Mouse (Mus musculus) lung, postnatal 25 days (tissue): ENCODE data around the gene Polr2i.
A peak's percentile ranks its signal among the peaks of the same experiment; 100 is the strongest.
"Not testable (repeated sequence)": the region's sequence is repeated elsewhere in the genome, so short reads cannot be mapped to it uniquely, and the experiment has no call there.

Experiments
- DNase-seq: peaks from one replicate; pipeline ENCODE4 v3.0.0; 2022; ENCODE audit warnings: low spot score

Polr2i gene

DNA sequence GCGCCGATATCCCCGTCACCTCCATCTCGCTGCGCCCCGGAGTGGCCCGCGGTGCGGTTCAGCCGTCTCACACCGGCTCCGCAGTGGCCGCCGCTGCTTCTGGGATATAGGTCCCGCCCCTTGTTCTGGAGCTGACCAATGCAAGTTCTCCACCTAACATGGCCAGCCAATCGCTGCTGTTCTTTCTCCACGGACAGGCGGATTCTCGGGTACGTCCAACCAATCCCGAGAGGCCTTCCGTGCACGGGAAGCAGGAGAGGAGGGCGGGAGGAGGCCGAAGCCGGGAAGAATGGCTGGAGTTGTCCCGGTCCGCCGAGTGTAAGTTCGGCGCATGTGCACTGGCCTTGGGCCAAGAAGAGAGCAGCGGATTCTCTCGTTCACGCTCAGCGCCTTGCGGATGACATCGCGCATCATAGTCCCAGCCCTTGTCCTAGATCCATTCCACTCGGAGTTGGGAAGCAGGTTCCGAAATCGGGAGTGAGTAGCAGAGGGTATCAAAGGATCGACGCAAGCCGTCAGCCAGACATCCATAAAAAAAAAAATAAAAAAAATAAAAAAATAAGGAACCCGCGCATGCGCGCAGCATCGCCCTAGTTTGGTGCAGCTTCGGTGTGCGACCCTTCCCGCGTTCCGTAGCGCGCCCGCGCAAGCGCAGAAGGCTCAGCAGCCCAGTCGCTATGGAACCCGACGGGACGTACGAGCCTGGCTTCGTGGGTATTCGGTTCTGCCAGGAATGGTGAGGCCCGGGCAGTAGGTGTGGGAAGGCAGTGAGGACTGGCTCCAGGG, at the start of gene Polr2i, which contains the start of gene Tbcb:
Gene Polr2i, plus strand, starts transcription at position 280 of the 786 bp plus-strand sequence.
Gene Tbcb, minus strand, starts transcription at position 604 of the 786 bp plus-strand sequence.
- DNase-seq: peak; percentile 99

- DNase-seq: not testable (repeated sequence)
These were observed 48.6 kb upstream of the Polr2i start for GRCm38 (mm10) chr7:30183189-30183588.

DNA sequence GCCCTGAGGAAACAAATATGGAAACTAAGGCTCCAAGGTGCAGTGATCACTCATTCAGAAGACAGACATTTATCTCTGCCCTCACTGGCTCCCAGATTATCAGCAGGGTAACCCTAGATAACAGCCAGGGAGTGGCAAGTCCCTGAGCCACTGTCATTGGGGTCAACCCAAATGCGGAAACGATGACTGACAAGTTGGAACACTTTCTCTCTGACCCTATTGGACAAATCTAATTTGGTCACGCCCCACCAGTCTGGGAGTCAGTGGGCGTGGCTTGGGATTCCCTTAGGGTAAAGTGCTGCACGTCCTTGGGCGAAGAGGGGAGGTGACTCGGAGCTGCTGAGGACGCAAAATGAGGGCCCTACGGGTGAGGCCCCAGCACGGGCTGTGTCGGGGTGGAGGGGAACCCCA, 47.9 kb upstream of the Polr2i start, which contains the start of gene Cox7a1:
Gene Cox7a1, plus strand, starts transcription at position 266 of the 411 bp plus-strand sequence.
- peak; percentile 96 for DNase-seq

DNA sequence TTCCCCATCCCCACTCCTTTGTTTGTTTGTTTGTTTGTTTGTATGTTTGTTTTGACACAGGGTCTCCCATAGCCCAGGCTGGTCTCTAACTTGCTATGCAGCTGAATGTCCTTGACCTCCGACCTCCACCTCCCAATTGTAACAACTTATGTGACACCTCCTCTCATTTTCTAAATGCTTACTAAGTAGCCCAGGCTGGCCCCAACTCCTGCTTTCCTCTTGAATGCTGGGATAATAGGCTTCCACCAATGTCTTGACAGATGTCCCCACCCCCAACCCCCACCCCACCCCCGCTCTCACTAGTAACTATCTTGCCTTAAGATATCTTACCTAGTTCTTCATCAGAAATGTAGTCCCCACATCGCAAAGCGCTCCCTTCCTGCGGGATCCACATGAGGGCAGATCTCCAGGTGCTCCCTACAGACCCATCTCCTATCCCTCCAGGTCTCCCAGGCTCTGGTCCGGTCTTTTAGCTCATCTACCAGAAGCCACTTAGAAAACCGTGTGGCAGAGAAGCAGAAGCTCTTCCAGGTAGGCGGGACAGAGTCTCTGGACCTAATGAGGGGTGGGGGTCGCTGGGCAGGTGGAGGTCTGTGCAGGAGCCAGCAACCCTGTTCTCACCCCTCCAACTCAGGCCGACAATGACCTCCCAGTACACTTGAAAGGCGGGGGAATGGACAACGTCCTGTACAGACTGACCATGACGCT, 47.0 kb upstream of the Polr2i start:
- no peak for DNase-seq

DNA sequence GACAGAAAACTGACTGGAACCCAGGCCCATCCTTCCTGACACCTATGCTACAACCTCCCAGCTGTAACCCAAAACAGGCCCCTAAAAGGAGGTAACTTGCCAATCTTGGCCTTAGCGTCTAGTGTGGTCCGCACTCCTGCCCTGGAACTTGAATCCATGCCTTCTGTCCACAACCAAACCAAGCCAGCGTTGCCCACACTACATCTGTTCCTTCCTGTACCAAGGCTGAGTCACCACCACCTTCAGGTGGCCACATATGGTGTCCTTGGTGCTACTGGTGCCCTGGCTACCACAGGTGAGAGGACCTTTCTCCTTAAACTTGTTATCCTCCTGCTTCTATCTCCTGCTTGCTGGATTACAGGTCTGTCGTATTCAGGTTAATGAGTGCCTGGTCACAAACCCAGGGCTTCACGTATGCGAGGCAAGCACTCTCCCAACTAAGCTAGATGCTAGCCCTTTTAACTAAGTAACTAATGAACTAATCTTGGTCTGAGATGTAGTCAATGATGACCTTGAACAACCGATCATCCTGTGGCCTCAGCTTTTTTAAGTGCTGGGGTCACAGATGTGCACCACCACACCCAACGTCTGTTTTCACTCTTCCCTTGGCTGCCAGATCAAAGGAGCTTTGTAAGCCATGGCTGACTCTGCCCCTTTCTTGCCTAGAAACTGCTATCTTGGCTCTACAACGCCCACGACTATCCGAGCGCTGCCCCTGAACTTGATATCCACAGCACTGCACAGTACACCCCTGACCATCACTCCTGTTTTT, 43.2 kb upstream of the Polr2i start:
- DNase-seq: no peak

GRCm38 (mm10) chr7:30189116-30189491, 42.6 kb upstream of the Polr2i start:
- DNase-seq: no peak

DNA sequence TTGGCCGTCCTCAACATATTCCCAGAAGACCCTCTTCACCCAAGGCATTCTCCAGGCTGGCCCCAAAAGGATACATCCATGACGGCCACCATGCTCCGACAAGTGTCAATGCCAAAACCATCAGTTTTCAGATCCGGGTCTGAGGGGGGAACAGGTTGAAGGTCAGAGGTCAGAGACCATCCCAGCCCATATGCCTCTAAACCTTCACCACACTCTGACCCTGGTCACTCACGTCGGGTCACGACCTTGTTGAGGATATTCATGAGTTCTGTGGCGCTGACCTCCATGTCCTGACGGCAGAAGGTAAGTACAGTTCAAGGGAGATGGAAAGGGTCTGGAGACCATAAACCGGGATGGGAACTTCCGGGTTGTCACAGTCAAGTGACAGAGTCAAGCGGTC, 39.7 kb upstream of the Polr2i start:
- DNase-seq: no peak

DNA sequence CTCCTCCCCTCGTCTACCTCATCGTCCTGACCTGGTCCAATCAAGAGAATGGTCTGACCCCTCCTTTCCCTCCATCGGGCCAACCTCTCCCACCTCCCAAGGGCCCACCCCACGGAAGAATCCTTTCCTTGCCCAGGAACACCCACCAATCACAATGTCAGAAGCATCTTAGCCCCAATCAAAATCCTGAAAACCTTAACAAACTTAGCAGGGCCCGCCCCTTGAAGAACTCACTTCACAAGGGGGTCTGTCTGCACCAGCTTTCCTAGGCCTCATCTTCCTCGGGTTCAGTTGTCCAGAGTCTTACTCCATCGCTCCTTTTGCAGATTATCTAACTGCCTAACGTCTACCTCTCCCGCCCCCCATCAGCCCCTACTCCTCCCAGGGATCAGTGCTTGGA, 38.7 kb upstream of the Polr2i start:
- no peak for DNase-seq

DNA sequence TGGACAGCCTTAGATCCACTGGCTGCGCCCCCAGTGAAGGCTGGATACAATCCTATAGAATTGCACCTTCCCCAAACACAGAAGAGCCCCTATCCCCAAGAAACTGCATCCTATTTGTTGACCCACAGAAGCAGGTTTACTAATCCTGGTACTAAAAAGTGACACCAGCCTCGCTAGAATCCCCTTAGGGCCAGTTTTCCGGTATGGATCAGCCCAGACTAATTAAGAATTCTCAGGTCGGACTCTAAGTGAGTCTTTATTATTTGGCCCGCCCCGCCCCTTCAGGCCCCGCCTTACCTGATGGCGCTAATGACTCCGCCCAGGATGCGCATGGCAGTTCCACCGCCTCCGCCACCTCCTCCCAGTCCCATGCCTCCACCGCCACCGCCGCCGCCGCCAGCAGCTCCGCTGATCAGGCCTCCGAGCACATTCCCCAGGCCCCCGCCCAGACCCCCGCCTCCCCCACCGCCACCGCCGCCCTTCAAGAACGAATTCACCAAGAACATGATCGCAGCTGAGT, 38.1 kb upstream of the Polr2i start:
- DNase-seq: peak; percentile 85

DNA sequence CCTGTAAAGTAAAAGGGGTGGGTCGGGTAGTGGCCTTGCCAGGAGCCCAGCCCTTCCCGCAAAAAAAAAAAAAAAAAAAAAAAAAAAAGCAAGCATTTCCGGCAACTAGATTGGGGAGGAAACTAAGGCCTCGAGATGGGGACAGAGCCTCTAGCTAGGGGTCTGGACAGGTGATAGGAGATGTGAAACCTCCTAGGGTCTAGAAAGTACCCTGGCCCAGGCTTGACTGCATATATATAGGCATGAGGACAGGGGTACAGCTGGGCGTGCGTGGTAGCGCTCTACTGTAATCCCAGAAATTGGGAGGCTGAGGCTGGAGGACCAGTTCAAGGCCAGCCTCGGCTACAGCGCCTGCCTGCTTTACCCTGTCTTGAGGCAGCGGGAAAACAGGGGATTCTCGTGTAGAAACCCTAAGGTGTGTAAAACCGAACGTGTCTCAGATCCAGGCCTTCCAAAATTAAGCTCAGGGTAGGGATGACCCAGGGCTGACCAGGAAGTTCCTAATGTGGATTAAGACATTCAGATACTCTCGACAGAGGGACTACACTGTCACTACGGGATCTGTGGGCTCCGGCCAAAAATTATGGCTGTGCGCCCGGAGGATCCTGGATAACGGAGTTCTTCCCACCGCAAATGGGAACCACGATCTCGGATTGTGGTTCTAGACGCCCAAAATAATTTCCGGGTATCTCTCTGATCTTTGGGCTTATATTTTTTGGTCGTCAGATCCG, 37.5 kb upstream of the Polr2i start:
- DNase-seq: no peak

DNA sequence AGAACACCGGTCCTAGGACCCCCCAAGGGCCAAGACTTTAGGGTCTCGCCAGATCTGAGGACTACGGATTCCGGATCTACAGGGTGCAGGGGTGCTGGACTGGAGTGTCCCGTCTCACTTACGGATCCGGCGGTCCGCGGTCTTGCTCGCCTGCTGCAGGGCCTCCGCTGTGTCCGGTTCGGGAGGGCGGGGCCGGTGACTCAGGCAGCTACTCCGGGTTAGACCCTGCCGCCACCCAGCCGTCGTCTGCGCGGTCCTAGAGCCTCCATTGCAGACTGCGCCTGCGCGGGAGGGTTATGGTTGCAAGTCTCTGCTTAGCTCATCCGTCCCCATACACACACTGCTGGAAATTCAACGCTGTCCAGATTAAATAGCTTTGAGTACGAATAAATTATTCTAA, 36.9 kb upstream of the Polr2i start:
- DNase-seq: peak; percentile 96

DNA sequence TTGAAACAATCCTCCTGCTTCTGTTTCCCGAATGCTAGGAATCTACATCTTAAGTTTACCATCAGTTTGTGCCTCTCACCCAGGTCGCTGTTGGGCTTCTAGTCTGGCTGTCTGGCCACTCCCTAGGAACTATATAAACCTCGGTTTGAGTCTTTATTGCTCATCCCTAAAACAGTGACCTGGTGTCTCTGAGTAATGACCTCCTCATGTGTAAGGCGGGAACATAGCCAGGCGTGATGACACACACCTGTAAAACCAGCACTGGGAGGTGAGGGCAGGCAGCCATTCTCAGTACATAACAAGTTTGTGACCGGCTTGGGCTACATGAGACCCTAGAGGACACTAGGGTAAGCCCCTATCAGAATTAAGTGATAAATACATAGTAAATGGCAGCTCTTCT, 36.3 kb upstream of the Polr2i start:
- no peak for DNase-seq

DNA sequence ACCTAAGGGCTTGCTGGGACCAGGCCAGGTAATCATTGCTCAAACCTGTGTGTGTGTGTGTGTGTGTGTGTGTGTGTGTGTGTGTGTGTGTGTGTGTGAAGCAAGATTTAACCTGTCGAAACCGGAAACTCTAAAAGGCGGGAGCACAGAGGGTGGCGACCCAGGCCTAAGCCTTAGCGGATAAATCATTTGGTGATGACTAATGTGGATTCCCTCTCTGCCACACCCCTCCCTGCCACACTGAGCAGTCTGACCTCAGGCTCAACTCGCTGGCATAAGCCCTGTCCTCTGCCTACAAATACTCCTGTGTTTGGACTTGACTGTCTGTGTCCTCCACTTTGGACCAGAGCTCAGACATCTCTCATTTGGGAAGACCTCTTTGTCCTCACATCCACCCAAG, 35.6 kb upstream of the Polr2i start:
- no peak for DNase-seq

DNA sequence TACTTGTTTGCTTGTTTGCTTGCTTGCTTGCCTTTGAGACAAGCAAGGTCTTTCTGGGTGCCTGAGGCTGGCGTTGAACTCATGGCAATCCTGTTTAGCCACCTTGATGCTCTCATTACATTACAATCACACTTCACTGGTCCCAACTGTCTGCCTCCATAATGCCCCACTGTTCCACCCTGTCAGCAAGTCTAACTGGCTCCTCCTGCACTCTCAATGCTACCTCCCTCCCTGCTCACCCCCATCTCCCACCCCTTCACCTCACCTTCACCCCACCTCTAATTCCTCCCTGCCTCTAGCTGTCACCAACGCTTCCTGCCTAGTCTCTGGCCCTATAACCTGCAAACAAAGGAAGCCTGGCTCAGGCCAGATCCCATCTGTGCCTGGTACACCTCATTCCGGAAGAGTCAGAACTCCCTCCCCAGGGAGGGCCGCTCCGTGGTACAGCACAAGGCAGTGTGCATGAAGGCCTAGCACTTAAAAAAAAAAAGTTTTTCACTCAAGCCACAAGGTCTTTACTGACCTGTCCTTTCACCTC, 34.1 kb upstream of the Polr2i start:
- no peak for DNase-seq

DNA sequence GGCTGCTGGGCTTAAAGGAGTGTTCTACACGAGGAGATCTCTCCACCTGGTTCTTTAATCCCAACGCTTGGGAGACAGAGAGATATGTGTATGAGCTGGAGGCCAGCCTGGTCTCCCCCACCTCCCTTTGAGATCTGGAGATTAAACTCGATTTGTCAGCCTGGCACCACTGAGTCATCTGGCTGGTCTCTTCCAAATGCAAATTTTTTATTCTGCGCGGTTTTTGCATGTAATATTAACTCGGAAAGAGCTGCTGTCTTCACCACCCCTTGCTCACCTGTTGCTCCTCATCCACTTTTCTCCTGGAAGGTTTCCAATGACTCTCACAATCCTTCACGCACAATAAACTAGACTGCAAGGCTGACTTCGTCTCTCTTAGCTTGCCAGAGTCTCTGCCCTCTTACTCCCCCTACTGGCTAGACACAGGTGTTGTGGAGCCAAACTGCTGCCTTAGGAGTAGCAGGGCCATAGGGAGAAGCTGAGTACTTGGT, 33.2 kb upstream of the Polr2i start, which contains the start of gene Capns1:
Gene Capns1, minus strand, starts transcription at position 331 of the 491 bp plus-strand sequence.
- peak; percentile 83 for DNase-seq

- DNase-seq: no peak
These were observed 32.1 kb upstream of the Polr2i start for GRCm38 (mm10) chr7:30199498-30200139.

- no peak for DNase-seq
These were observed 31.5 kb upstream of the Polr2i start for GRCm38 (mm10) chr7:30200200-30200599.

- DNase-seq: not testable (repeated sequence)
These were observed 31.1 kb upstream of the Polr2i start for GRCm38 (mm10) chr7:30200661-30201060.

DNA sequence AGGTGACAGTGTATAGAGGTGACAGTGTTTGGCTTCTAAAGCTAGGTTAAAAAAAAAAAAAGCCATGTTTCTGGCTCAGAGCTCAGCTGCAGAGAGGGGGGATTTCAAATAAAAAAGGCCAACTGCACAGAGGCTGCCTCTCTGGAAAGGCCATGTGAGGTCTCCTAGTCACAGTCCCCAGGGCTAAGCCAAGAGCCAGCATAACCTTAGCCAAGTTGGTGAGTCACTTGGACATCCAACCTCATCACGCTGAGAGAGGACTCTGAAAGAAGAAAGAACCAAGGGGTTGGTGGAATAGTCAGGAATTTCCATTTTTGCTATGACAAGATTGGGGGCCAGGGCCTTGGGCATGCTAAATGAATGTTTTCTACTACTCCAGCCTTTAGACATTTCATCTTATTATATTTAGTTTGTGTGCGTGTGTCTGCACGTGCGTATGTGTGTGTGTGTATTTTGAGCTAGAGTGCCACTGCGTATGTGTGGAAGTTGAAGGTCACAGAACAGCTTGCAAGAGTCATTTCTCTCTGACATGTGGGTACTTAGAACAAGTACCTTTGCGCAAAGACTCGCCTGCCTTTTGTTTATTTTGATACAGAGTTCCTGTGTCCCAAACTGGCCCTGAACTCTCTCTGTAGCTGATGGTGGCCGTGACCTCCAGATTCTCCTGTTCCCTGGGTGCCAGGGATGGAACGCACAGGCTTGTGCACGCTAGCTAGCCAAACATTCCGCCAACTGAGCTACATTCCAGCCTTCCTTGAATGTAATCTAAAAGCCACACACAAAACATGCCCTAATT, 28.7 kb upstream of the Polr2i start:
- DNase-seq: peak; percentile 38

DNA sequence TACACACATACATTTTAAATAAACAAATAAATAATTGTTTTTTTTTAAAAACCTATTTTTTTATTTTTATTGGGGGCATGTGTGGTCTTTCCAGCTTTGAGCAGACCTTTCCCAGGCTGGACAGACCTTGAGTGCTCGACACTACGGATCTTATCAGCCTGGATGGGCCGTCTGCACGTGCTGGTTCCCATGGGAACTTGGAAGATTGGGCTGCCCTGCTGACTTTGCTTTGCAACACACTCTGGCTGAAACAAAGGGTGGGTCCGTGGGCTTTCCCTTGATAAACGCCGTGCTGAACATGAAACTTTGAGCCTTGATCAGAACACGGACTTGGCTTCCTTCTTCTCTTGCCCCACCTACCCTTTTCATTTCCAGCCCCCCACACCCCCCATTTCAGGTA, 27.4 kb upstream of the Polr2i start:
- no peak for DNase-seq
